Mouse (Mus musculus): ENCODE data around the gene Hrc. TPM values are rescaled to one million over a fixed set of nuclear protein-coding genes. Genes with fewer than 3 reads are reported as not detected.
"Not testable (repeated sequence)": the region's sequence is repeated elsewhere in the genome, so short reads cannot be mapped to it uniquely, and the experiment has no call there.

Gene Hrc
- polyA plus RNA-seq, 1 experiment: 0.60 TPM

GRCm38 (mm10) chr7:45332685-45333425 is 2.2 kb upstream of the Hrc start:
- DNase-seq (ENCODE audit: extremely low spot score in 1 of 2, low spot score in 1 of 2): no peak

DNA sequence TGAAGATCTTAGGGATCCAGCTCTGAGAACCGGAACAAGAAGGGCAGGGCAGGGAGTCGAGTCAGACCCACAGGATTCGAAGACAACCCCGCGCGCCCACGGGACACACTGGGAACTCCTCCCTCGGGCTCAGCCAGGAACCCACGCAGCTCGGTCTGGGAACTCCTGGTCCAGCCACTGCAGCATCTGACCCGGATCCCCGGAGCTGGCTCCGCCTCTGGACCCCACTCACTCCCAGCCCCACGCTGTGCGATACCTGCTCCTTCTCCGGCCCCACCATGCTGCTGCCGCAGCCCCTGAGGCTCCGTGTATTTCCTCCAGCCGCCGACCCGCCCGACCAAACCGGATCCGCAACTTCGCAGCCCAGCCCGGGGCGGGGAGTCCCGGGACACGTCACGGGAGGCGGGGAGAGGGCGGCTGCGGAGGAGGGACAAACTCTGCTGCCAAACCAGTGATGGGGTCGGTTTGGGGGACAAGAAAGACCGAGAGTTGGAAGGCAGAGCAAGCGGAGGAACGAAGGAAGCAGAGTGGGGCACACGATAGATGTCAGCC is 1.6 kb upstream of the Hrc start, which contains the start of gene Trpm4:
Gene Trpm4 (minus strand): TSS at position 350 of the 552 bp plus-strand sequence.
- peak in 1 of 2 experiments; percentile 73 for DNase-seq (ENCODE audit: extremely low spot score in 1 of 2, low spot score in 1 of 2)

GRCm38 (mm10) chr7:45334605-45335004 is 485 bp upstream of the Hrc start:
- DNase-seq (ENCODE audit: extremely low spot score in 1 of 2, low spot score in 1 of 2): no peak

GRCm38 (mm10) chr7:45336319-45336718 is 1.2 kb downstream of the Hrc start:
- DNase-seq (ENCODE audit: extremely low spot score in 1 of 2, low spot score in 1 of 2): no peak

DNA sequence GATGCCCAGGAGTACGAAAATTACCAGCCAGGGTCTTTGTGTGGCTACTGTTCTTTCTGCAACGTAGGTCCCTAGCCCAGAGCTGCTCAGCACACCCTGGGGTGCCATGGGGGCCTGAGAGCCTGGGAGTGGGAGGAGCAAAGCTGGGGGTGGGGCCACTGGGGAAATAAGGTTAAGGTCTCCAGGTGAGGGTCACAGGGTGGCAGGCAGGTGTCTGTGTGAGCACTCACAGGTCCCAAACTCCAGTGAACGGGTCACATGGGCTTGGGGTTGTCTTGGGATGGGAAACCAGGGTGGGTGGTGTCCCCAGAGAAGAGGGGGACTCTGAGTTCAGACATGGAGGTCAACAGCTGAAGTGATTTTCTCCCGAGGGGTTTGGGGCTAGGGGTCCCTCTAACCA is 2.4 kb downstream of the Hrc start:
- DNase-seq (ENCODE audit: extremely low spot score in 1 of 2, low spot score in 1 of 2): no peak

DNA sequence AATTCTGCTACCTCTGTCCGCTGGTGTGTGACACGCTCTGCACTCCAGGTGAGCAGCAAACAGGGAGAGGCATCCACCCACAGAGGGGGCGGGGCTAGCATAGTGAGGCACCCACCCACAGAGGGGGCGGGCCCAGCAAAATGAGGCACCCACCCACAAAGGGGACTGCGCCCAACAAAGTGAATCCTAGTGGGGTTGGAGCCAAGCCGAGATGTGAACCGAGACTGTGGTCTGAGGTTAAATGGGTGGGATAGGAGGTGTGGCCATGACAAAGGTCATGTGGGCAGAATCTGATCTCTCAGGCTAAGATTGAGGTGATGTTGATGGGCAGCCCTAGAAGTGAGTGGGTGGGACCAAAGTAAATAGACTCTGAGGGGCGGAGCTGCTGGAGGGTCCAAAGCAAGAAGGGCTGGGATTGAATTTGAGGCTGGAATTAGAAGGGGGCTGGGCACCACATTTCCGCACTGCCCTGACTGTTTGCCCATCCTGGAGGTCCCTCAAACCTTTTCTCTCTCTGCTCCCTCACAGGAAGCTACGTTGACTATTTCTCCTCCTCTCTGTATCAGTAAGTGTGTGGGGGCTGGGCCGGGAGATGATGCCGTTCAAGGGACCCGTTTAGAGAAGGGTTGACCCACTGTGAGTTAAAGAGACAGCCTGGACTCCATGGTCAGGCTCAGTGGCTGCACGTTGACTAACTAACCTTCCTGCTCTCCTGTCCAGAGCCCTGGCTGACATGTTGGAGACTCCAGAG is 3.2 kb downstream of the Hrc start:
- peak in 1 of 2 experiments; percentile 57 for DNase-seq (ENCODE audit: extremely low spot score in 1 of 2, low spot score in 1 of 2)

DNA sequence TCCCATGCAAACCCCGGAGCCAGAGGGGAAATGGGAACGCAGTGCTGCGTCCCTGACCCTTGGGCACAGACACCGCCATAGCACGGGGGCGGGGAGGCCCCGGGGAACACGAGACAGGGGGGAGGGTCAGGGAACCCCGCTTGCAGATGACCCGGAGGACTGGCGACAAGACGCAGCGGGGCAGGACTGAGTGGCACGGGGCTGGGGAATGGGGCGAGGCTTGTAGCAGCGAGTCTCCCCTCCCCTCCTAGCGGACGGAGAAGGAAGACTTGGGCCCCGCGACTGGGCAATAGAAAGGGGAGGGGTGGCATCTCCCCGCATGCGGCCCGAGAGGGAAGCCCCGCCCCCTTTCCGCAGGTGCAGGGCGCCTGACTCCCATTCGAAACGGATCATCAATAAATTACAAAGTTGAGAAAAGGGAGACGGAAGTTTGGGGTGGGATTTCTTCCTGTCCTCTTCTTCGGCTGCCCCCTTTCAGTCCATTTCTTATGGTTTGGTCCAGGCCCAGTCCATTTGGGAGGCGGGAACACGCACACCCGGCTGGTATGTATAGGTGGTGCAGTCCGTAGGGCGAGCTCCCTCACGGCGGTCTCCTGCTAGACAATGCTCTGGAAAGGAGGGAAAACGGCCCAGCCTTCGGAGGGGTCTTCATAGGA is 4.4 kb downstream of the Hrc start:
- DNase-seq (ENCODE audit: extremely low spot score in 1 of 2, low spot score in 1 of 2): peak in 1 of 2 experiments; percentile 48

DNA sequence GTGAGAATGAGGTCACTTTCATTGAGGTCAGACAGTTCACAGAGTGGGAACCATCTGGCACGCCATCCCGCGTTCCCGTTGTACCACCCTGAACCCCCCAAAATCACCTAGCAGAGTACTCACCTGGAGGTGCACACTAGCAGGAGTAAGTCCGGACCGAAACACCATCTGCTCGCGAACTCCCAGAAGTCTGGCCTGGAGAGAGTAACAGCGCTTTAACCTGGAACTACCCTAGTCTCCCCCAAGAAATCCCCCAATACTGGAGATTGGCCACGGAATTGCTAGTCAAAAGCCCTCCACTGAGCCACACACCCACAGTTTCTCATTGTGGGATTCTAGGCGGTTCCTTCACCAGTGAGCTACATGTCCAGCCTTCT is 5.0 kb downstream of the Hrc start:
- DNase-seq (ENCODE audit: extremely low spot score in 1 of 2, low spot score in 1 of 2): no peak

DNA sequence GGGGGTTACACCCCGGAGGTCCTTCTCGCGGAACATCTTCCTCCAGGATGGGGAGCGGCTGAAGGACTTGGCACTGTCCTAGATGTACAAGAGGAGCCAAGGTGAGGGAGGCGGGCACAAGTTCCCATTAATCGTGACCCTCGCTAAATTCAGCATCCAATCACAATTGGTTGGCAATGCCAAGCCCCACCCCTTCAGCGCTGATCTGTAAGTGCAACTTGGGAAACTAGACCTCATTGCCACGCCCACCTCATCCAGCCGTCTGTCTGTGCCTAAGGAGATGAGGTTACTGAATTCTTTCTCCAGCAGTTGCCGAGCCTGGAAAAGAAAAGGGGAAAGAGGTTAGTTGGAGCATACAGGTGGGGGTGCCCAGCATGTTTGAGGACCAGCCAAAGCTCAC is 5.6 kb downstream of the Hrc start:
- no peak for DNase-seq (ENCODE audit: extremely low spot score in 1 of 2, low spot score in 1 of 2)

DNA sequence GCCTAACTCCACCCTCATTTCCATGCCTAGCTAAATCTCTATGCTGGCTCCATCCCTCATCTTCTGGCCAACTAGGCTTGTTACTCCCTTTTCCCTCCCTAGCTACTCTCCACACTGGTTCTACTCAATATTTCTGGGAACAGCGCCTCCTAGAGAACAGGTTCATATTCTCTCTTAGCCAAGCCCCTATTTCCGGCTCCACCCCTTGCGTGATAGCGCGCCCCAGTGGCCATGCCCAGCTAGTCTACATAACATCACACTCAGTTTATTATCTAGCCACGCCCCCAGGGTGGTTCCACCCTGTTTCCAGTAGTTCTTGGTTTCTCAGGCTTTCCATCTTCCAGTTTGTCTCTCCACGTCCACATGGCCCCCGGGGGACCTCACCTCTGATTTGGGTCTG is 6.2 kb downstream of the Hrc start:
- peak; percentile 80 to 94 for DNase-seq (ENCODE audit: extremely low spot score in 1 of 2, low spot score in 1 of 2)

DNA sequence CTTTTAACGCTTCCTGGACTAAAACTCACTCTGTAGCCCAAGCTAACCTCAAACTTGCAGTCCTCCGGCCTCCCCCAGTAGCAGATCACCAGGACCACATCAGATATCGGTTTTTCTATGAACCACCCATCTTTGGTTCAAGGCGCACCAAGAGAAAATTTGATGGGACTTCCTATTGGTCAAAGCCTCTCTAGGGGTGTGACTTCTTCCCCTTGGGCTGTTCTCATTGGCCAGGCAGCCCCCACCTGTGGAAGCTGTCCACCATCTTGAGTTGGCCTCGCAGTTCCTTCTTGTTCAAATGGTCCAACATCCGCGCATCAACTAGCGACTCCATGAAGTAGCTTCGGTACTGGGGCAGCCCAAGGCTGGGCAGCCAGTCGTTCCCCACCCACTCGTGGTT is 7.0 kb downstream of the Hrc start:
- no peak for DNase-seq (ENCODE audit: extremely low spot score in 1 of 2, low spot score in 1 of 2)

- no peak for DNase-seq (ENCODE audit: extremely low spot score in 1 of 2, low spot score in 1 of 2)
These were observed 8.5 kb downstream of the Hrc start for GRCm38 (mm10) chr7:45343543-45343942.

- DNase-seq (ENCODE audit: extremely low spot score in 1 of 2, low spot score in 1 of 2): no peak
These were observed 11.8 kb downstream of the Hrc start for GRCm38 (mm10) chr7:45346905-45347304.

GRCm38 (mm10) chr7:45353041-45353440 is 18.0 kb downstream of the Hrc start:
- DNase-seq (ENCODE audit: extremely low spot score in 1 of 2, low spot score in 1 of 2): no peak

GRCm38 (mm10) chr7:45355318-45356020 is 20.4 kb downstream of the Hrc start:
- DNase-seq (ENCODE audit: extremely low spot score in 1 of 2, low spot score in 1 of 2): no peak

DNA sequence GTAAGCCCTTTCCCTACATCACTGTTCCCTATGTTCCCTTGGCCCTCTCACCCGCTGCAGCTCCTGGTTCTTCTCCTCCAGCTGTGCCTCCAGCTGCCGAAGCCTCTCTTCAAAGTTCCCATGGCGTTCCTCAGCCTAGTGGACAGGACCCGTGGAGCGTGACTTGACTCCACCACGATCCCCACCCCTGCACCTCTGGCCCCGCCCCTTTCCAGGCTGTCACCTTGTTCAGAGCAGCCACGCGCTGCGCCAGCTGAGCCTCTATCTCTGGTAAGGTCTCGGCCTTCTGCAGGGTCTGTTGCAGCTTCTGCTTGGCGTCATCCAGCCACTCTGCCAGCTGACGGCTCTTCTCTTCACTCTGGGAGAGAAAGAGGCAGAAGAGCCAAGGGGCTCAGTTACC is 21.0 kb downstream of the Hrc start:
- DNase-seq (ENCODE audit: extremely low spot score in 1 of 2, low spot score in 1 of 2): no peak

GRCm38 (mm10) chr7:45359081-45359480 is 24.0 kb downstream of the Hrc start:
- not testable (repeated sequence) for DNase-seq (ENCODE audit: extremely low spot score in 1 of 2, low spot score in 1 of 2)

- peak in 1 of 2 experiments; percentile 55 for DNase-seq (ENCODE audit: extremely low spot score in 1 of 2, low spot score in 1 of 2)
These were observed 25.5 kb downstream of the Hrc start for GRCm38 (mm10) chr7:45360404-45361125.

- peak in 1 of 2 experiments; percentile 85 for DNase-seq (ENCODE audit: extremely low spot score in 1 of 2, low spot score in 1 of 2)
These were observed 26.2 kb downstream of the Hrc start for GRCm38 (mm10) chr7:45361243-45361804.
